Mouse (Mus musculus): ENCODE data around the gene Myb. TPM values are rescaled to one million over a fixed set of nuclear protein-coding genes. Genes with fewer than 3 reads are reported as not detected.

Myb gene
- total RNA-seq, 2 experiments from 2014 or later, result 0.44 to 0.66 TPM

DNA sequence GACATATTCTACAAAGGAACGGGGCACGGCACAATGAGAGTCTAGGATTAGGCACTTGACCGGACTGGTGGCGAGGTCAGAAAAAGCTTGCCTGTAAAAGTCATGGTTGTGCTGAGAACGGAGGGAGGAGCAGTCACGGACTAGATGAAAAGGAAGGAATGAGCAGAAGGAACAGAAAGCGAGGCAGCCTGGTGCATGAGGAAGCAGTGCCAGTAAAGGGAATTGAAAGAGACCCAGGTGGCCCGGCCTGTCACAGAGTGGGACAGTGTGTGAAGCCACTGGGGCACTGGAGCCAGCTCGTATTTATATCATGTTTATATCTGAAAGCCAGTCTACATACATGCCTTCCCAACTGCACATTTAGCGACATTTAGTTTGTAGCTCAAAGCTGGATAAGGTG is 31.7 kb upstream of the Myb start:
- Histone ChIP-seq H3K4me3 (no peak overlapping the region), H3K27ac (no peak overlapping the region)
- no peak for TF ChIP-seq CTCF (conservative IDR thresholded peaks at IDR 0.05)
- DNase-seq (ENCODE audit: low spot score in 2 of 2), result no peak

DNA sequence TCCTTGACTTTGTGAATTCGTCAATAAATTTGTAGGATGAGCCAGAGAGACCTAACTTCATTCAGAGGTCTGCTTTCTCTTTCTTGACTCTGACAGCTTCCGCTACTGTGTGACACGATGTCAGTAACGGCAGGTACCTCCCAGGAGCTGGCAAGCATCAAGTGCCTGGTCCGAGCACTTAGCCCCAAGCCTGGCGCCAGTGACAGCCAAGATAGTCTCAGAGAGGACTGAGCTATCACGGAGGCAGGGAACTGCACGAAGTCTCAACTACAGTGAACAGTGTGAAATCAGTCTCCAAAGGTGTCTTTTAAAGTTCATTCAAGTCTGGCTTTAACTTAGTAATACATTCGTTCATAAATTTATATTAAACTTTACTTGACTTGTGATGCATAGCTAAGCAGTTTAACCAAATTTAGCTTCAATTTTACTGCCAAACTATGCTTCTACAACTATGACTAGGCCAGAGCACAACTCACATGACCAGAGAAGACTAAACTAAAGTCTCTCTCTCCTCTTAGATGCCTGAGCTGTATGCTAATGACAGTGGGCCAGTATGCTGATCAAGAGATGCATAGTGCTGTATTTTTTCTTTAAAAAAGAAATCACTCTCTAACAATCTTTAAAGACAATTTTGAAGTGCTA is 29.1 kb upstream of the Myb start:
- H3K27ac ChIP-seq, result no peak overlapping the region
- TF ChIP-seq CTCF (conservative IDR thresholded peaks at IDR 0.05), result no peak
- DNase-seq (ENCODE audit: low spot score in 2 of 2), result no peak
- H3K4me3 ChIP-seq, result no peak overlapping the region

DNA sequence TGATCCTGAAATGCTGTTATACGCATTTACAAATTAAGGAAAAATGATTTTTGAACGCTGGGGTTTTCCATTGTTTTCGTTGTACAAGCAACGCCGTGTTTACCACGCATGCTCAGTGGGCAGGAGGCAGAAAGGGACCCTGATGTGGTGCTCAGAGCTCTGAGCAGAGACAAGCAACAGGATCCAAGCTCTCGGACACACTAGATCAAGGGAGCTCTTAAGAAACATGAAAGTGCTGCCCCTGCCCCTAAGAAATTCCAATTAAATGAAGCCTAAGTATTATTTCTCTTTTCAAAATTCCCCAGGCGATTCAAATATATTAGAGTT is 28.5 kb upstream of the Myb start:
- no peak for TF ChIP-seq CTCF (conservative IDR thresholded peaks at IDR 0.05)
- Histone ChIP-seq H3K27ac (no peak overlapping the region), H3K4me3 (peak overlapping the region; percentile 52)
- no peak for DNase-seq (ENCODE audit: low spot score in 2 of 2)

DNA sequence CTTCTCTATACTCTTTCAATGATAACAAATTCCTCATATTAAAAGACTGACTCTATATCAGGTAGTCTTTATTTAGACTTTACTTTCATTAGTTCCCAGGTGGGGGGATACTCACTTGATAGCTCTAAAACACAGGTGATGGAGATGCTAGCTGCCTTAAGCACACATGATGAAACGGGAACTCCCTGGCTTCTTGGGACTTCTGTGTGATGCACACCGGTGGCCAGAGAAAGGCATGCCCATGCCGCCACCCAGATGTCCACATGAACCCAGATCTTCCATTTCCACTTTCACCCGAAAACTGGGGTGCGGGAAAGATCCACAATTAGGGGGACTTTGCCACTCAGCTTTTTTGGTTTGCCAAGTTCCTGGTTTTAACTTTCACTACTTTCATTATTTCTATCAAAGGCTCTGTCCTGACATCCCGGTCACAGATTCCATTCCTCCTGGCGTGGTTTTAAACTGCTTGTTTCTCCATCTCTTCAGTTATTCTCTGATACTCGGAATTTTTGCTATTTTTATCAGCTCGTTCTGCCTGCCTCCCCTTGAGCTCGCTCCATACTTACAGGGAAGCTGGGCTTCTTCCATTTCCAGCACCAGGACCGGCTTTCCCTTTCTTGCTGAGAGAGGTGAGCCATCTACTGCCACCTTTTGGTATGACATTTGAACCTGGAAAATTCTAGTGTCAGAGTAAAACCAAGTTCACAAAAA is 27.9 kb upstream of the Myb start:
- TF ChIP-seq CTCF (conservative IDR thresholded peaks at IDR 0.05), result peak; percentile 89
- peak; percentile 37 to 68 for DNase-seq (ENCODE audit: low spot score in 2 of 2)
- no peak overlapping the region for H3K27ac ChIP-seq
- H3K4me3 ChIP-seq, result peak overlapping the region; percentile 52

DNA sequence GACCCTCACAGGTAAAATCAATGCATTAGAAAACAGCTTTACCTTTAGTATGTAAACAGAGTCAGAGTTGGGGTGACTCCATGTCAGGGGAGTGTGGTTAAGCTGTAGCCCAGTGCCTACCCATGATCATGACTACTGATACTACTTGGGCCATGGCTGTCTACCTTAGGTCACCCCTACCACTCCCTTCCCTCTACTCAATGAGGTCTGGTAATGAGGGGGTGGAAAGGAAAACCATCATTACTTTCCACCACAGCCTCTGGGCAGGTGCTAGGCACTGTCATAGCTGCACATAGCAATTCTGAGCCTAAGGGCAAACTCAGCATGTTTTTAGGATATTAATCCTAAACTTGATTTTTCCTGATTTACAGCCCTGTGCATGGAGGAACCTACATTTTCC is 27.1 kb upstream of the Myb start:
- Histone ChIP-seq H3K4me3 (no peak overlapping the region), H3K27ac (no peak overlapping the region)
- DNase-seq (ENCODE audit: low spot score in 2 of 2), result no peak
- TF ChIP-seq CTCF (conservative IDR thresholded peaks at IDR 0.05), result no peak

DNA sequence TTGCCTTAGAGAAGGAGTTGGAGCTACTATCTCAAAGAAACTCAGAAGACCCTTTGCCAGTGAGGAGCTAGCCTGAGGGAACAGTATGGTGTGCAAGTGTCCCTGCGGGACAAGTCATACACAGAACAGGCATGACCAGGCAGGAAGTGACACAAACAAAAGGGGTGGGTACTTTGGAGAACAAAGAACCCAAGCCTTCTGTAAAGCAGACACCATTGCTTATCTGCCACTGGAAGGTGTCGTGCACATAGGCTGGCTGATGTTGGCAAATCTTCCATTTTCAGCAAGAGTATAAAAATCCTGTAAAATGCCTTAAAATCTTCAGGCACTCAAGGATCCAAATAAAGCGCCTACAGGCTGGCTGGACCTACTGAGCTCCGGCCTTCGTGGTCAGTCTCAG is 25.9 kb upstream of the Myb start:
- no peak for DNase-seq (ENCODE audit: low spot score in 2 of 2)
- Histone ChIP-seq H3K27ac (no peak overlapping the region), H3K4me3 (no peak overlapping the region)
- no peak for TF ChIP-seq CTCF (conservative IDR thresholded peaks at IDR 0.05)

DNA sequence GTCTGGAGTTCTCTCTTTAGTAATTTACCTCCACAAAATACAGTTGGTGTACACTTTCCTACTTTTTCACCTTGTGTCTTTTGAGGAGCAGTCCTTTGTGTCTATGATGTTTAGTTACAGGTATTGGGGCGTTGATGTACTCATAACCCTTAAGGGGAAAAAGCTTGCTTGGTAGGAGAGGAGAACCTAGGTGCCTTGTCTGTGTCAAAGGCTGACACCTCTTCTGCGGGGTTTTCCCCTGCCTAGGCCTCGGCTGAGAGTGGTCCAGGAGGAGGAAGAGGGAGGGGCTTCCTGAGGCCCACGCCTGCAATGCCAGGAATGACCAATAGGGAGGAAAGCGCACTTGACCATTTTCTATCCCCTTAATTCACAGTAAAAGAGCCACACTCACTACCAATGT is 17.9 kb upstream of the Myb start:
- H3K4me3 ChIP-seq, result no peak overlapping the region
- no peak for DNase-seq (ENCODE audit: low spot score in 2 of 2)
- no peak overlapping the region for H3K27ac ChIP-seq
- peak; percentile 48 for TF ChIP-seq CTCF (conservative IDR thresholded peaks at IDR 0.05)

DNA sequence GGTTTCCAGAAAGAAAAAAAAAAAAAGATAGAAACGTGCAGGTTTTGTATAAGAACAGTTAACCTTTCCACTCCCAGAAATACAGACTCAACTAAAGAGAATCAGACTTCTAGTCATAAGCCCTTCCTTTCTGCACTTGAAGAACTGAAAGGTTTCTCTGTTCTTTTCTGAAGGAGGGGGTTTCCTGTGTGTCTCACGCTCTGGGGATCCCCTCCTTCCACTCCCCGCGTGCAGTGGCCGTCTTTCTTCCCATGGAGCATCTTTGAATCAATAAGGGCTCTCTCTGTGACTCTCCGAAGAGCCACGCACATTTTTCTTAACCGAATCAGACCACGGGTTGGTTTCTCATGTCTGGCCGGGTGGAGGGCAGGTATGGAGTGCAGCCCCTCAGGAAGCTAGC is 17.5 kb upstream of the Myb start:
- DNase-seq (ENCODE audit: low spot score in 2 of 2), result no peak
- no peak overlapping the region for H3K27ac ChIP-seq
- no peak overlapping the region for H3K4me3 ChIP-seq
- TF ChIP-seq CTCF (conservative IDR thresholded peaks at IDR 0.05), result no peak

DNA sequence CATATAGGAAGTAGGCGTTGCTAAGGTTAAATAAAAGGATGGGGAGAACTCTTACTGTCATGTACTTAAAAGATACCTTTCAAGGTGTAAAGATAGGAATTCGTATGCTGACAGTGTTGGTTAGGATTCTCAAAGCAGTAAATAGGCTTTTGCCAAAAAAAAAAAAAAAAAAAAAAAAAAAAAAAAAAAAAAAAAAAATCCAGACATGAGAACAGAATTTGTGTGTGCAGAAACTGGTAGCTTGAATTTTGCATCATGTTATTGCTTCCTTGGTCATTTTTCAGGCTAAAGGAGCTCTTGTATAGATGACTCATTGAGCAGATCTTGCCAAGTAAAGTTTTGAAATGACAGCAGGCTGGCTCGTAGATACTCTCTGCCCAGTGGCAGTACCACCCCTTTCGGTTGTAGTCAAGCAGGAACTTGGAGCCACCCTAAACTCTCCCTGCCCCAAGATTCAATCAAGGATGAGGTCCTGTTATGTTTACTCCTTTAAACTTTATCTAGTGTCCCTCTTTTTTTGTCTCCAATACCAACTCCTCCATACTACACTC is 11.9 kb upstream of the Myb start:
- DNase-seq (ENCODE audit: low spot score in 2 of 2), result no peak
- H3K4me3 ChIP-seq, result no peak overlapping the region
- H3K27ac ChIP-seq, result no peak overlapping the region
- no peak for TF ChIP-seq CTCF (conservative IDR thresholded peaks at IDR 0.05)

DNA sequence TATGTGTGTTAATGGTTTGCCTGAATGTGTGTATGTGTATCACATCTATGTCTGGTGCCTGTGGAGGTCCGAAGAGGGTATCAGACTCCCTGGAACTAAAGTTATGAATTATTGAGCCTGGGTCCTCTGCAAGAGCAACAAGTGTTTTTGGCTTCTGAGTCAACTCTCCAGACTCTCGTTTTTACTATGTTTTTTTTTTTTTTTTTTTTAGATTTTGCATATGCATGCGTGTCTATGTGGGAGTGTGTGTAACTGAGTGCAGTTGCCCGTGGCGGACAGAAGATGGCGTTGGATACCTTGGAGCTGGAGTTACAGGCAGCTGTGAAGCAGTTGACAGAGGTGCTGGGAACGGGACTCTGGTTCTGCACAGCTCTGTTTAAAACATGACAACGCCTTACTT is 7.7 kb upstream of the Myb start:
- no peak for DNase-seq (ENCODE audit: low spot score in 2 of 2)
- H3K27ac ChIP-seq, result no peak overlapping the region
- TF ChIP-seq CTCF (conservative IDR thresholded peaks at IDR 0.05), result no peak
- no peak overlapping the region for H3K4me3 ChIP-seq

DNA sequence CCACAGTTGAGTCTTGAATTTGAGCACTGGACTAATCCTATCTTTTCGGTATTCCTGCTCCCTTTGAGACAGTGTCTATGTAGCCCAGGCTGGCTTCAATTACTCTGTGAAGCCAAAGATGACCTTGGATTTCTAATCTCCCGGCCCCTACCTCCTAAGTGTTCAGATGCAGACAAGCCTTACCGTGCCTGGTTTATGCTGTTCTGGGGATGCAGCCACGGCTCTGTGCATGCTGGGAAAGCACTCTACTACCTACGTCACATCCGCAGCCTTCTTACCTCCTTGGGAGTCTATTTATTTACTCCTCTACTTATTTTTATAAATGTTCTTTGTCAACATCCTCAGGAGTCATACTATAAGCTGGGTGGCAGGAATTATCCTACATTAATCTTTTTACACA is 7.1 kb upstream of the Myb start:
- no peak for DNase-seq (ENCODE audit: low spot score in 2 of 2)
- H3K4me3 ChIP-seq, result no peak overlapping the region
- no peak overlapping the region for H3K27ac ChIP-seq
- no peak for TF ChIP-seq CTCF (conservative IDR thresholded peaks at IDR 0.05)

DNA sequence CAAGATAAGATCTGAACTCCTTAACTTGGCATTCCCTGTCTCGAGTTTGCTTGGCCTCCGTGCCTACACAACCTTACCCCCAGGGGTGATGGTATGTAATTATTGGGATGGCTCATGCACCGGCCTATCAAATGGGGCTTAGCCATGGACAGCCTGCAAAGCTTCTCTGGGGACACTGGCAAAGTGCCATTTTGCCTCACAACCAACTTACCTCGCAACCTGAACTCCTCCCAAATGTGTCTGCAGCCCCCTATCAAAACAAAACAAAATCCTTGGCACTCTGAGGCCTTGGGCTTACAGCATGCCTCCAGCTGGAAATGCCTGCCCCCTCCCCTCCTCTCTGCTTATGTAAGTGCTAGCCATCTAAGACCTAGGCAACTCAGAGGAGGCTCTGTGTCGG is 6.4 kb upstream of the Myb start:
- Histone ChIP-seq H3K27ac (no peak overlapping the region), H3K4me3 (no peak overlapping the region)
- no peak for DNase-seq (ENCODE audit: low spot score in 2 of 2)
- no peak for TF ChIP-seq CTCF (conservative IDR thresholded peaks at IDR 0.05)

DNA sequence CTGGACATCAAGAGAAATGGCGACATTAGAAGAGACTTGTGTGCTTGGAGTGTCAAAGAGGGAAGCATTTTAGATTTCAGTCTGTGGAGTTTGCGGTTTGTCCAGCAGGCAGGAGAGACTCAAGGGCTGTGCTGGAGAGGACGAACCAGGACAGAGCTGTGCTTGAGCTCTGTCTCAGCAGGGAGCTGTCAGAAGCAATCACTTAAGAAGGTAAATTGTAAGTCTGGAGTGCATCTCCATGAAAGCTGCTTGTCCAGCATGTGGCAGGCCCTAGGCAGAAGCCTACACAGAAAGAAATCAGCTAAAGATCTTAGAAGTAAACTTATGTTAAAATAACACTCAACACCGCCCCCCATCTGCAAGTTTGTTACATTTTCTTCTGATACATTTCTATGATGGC is 4.6 kb upstream of the Myb start:
- TF ChIP-seq CTCF (conservative IDR thresholded peaks at IDR 0.05), result no peak
- no peak overlapping the region for H3K27ac ChIP-seq
- H3K4me3 ChIP-seq, result no peak overlapping the region
- DNase-seq (ENCODE audit: low spot score in 2 of 2), result no peak

DNA sequence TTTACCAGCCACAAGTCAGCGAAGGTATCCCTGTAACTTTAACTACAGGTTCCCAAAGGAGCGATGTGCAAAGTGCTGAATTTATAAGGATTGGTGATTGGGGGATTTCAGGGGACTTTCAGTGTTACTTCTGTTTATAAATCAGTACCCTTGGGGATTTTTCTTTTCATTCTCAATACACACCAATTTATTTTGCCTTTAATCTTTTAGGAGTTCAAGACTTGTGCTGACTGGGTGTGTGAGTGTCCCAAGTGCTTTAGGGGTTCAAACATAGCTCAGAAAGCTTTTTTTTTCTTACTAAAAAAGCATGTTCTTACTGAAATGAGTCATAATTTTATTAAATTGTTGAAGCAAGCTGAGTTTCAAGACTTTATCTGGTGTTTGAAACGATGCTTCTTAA is 1.3 kb upstream of the Myb start:
- no peak for DNase-seq (ENCODE audit: low spot score in 2 of 2)

More for the DNA sequence above, 1.3 kb upstream of the Myb start:
- no peak for TF ChIP-seq CTCF (conservative IDR thresholded peaks at IDR 0.05)
- H3K4me3 ChIP-seq, result no peak overlapping the region
- no peak overlapping the region for H3K27ac ChIP-seq

All from layer of hippocampus, adult 2 months (tissue).